Mouse (Mus musculus): ENCODE measurements around the gene Gm20696.

Gm20696 gene

GRCm38 (mm10) chr6:99485217-99485883, 181.2 kb downstream of the Gm20696 start:
- DNase-seq (ENCODE audit: low spot score in 2 of 2) = peak; percentile 61 to 62

- no peak for DNase-seq (ENCODE audit: low spot score in 2 of 2)
These were observed 181.7 kb downstream of the Gm20696 start for GRCm38 (mm10) chr6:99484884-99485216.

GRCm38 (mm10) chr6:99484197-99484725, 182.3 kb downstream of the Gm20696 start:
- DNase-seq (ENCODE audit: low spot score in 2 of 2) = no peak

GRCm38 (mm10) chr6:99483556-99483955, 183.0 kb downstream of the Gm20696 start:
- DNase-seq (ENCODE audit: low spot score in 2 of 2) = no peak

DNA sequence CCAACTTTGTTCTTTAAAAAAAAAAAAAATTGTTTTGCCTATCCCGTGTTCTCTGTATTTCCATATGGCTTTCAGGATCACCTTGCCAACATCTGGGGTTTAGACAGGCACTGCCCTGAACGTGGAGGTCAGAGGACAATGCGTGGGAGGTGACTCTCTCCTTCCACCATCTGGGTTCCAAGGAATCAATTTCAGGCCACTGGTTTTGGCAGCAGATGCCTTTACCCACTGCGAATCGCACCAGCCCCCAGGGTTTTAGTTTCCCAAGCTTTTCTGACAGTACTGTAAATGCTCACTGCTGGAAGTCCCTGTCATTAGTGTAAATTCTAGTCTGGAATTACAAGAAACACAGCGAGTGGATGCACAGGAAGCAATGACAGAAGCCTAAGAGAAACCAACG, 185.0 kb downstream of the Gm20696 start:
- no peak for DNase-seq (ENCODE audit: low spot score in 2 of 2)

DNA sequence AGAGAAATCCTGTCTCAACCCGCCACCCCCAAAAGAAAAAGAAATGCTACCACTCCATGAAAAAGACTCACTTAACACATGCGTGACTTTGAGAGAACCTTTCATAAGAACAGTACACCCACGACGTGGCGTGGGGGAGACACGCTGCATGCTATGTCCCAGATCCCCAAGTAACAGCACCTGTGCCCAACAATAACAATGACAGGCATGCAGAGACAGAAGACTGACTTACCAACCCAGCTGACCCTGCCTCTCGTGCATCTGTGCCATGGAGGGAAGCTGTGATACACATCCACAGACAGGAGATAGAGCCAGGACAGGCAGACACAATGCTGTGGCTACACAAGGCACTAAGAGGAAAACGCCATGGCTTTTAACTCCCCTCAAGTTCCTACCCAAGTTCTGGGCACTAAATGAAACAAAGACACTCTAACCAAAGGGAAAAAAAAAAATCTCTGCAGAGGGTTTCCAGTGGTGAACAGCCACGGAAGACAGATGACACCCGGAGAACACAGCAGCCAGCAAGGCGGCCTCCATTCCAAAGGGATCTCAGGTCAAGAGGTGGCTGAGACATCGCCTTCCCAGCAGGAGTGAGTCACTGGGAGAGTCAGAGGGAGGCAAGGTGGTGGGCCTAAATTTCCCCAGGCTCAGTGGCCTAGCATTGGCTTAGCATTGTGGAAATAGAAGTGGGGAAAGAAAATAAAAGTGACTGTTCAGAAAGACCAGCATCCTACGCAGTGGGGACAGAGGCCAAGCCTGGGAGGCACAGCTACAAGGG, 187.5 kb downstream of the Gm20696 start:
- no peak for DNase-seq (ENCODE audit: low spot score in 2 of 2)

DNA sequence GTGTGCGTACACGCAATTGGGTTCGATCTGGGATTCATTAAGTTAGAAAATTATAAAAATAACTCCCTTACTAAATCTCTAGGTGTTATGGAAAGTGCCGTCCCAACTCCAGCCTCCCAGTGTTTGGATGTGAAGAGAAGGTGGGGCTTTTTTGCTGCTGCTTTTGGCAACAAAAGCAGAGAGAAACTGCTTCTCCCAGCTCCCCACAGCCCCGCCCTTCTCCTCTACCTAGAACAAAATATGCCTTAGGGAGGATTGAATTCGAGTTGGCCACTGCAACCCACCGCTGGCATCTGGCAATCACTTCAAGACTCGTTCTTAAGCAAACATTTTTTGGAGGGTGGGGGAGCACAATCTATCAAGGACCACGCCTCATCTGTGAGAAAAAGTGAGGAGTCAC, 191.6 kb downstream of the Gm20696 start:
- no peak for DNase-seq (ENCODE audit: low spot score in 2 of 2)

- no peak for DNase-seq (ENCODE audit: low spot score in 2 of 2)
These were observed 195.7 kb downstream of the Gm20696 start for GRCm38 (mm10) chr6:99470906-99471305.

DNA sequence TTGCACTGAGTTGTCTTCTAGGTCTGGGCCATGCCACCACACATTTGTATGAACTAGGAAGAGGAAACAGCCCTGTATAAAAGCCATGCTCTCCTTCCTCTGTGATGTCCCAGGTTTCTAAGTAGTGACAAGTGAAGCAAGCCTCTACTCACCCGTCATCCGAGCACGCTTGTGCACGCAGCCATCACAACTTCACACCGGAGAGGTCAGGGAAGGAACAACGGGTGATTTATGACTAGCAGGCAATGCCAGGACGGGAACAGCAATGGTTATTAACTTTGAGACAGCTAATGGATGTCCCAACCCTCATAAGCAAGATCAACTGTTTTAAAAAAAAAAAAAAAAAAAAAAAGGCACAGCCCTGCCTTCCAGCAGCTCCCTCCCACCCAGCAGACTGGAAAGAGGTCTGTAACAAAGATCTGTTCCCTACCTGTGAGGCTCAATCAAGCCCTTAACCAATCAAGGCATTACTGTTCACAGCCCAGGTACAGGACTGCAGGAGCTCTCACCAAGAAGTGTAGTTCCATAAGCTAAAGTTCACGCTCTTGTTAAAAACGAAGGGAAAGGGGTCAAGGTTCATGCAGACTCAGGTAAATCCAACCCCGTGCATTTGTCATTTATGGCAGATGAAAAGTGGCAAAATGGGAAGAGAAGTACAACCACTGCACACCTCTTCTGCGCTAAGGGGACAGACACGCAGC, 197.3 kb downstream of the Gm20696 start:
- DNase-seq (ENCODE audit: low spot score in 2 of 2) = no peak

- DNase-seq (ENCODE audit: low spot score in 2 of 2) = no peak
These were observed 198.8 kb downstream of the Gm20696 start for GRCm38 (mm10) chr6:99467831-99468230.

DNA sequence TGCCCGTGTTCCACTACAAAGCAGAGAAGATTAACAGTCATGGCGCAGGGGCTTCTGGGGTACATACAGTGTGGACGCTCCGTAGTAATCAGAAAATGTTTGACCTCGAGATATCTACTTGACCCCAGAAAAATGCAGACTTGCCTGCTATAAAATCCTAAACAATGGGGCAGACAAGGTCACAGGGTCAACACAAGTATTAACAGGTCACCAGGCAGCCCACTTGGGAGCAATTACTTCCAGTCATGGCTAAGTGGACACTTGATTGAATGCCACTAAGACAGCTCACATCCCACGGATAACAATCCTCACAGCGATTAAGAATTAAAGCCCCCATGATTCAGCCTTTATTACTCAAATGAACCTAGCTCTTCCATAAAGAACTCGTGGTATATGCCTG, 199.5 kb downstream of the Gm20696 start:
- no peak for DNase-seq (ENCODE audit: low spot score in 2 of 2)

- no peak for DNase-seq (ENCODE audit: low spot score in 2 of 2)
These were observed 200.2 kb downstream of the Gm20696 start for GRCm38 (mm10) chr6:99466354-99466753.

DNA sequence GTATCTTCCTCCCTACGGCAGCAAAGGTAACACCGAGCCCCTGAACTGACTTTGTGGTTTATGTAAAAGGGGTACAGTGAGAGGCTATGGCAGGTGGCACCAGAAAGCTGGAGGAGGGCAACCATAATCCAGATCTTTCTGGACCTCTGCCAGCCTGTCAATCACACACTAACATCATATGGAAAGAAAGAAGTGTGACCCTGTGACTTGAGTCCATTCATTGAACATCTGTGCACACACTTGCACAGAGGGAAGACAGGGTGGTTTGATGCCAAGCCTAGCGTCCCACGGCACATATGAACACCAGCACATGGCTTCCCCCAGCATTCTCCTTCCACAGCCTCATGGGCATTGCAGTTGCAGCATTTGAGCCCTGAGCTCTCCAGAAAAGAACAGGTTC, 202.1 kb downstream of the Gm20696 start:
- DNase-seq (ENCODE audit: low spot score in 2 of 2) = no peak

- DNase-seq (ENCODE audit: low spot score in 2 of 2) = no peak
These were observed 202.7 kb downstream of the Gm20696 start for GRCm38 (mm10) chr6:99463906-99464305.

DNA sequence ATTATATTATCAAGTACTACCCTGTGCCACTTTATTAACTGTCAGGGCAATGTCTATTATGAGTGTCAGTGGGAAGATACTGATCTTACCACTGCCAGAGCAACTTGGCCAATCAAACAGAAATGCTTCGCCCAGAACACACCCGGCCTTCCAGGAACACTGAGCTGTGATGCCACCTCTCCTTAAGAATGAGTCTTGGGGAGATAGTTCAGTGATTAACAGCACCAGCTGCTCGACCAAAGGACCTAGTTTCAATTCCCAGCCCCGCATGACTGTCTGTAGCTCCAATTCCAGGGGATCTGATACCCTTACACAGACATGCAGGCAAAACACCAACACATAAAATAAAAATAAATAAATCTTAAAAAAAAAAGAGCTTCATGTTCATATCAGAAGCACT, 207.8 kb downstream of the Gm20696 start:
- DNase-seq (ENCODE audit: low spot score in 2 of 2) = no peak

- DNase-seq (ENCODE audit: low spot score in 2 of 2) = no peak
These were observed 212.7 kb downstream of the Gm20696 start for GRCm38 (mm10) chr6:99453763-99454520.

GRCm38 (mm10) chr6:99452638-99453185, 213.9 kb downstream of the Gm20696 start:
- DNase-seq (ENCODE audit: low spot score in 2 of 2) = no peak

DNA sequence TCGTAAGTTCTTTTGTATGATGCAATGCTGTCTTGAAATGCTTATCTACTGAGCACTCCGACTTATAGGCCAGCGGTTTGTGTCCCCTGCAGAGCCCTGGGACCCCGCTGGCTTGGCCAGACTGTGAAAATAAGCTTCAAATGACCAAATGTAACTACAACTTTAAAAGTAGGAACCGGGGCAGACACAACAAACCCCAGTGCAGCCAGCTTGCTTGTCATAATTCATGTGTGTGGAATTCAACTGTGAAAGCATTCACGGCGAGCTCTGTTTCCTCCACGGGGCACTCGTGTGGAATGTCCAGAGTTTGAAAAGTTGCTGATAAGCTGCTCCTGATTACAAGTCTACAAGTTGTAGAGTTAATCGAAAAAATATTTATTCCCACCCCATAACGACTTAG, 215.1 kb downstream of the Gm20696 start:
- DNase-seq (ENCODE audit: low spot score in 2 of 2) = no peak

GRCm38 (mm10) chr6:99447447-99447846, 219.2 kb downstream of the Gm20696 start:
- DNase-seq (ENCODE audit: low spot score in 2 of 2) = no peak

- DNase-seq (ENCODE audit: low spot score in 2 of 2) = no peak
These were observed 219.7 kb downstream of the Gm20696 start for GRCm38 (mm10) chr6:99446801-99447415.

GRCm38 (mm10) chr6:99443460-99443859, 223.1 kb downstream of the Gm20696 start:
- DNase-seq (ENCODE audit: low spot score in 2 of 2) = no peak

Data from frontal cortex, postnatal 14 days (tissue).